Mouse (Mus musculus) thymus, adult 18-20 months (tissue): Measurements from ENCODE around the gene Vsig8.

Experiments
- DNase-seq, 2 experiments: peaks; one replicate each; pipeline ENCODE4 v3.0.0; 2022; ENCODE audit warnings: mixed read lengths in 2 of 2

Vsig8 gene

GRCm38 (mm10) chr1:172555638-172556037, at the start of gene Vsig8:
Gene Vsig8, plus strand, starts transcription at chr1:172555938.
- DNase-seq: no peak

- no peak for DNase-seq
Measured at GRCm38 (mm10) chr1:172507001-172507400, 48.7 kb upstream of the Vsig8 start.

- no peak for DNase-seq
Measured at GRCm38 (mm10) chr1:172507701-172508100, 48.0 kb upstream of the Vsig8 start.

GRCm38 (mm10) chr1:172508172-172508571, 47.6 kb upstream of the Vsig8 start:
- no peak for DNase-seq

GRCm38 (mm10) chr1:172509235-172509634, 46.5 kb upstream of the Vsig8 start:
- DNase-seq: no peak

- no peak for DNase-seq
Measured at GRCm38 (mm10) chr1:172509983-172510382, 45.8 kb upstream of the Vsig8 start.

- no peak for DNase-seq
Measured at GRCm38 (mm10) chr1:172510421-172510972, 45.2 kb upstream of the Vsig8 start.

GRCm38 (mm10) chr1:172512962-172513361, 42.8 kb upstream of the Vsig8 start:
- peak; percentile 74 to 79 for DNase-seq

- DNase-seq: peak; percentile 70 to 79
Measured at GRCm38 (mm10) chr1:172513525-172514212, 42.1 kb upstream of the Vsig8 start.

GRCm38 (mm10) chr1:172514213-172514529, 41.6 kb upstream of the Vsig8 start:
- DNase-seq: no peak

- DNase-seq: no peak
Measured at GRCm38 (mm10) chr1:172514551-172515268, 41.0 kb upstream of the Vsig8 start.

- no peak for DNase-seq
Measured at GRCm38 (mm10) chr1:172515396-172515795, 40.3 kb upstream of the Vsig8 start.

GRCm38 (mm10) chr1:172518013-172518412, 37.7 kb upstream of the Vsig8 start:
- DNase-seq: no peak

GRCm38 (mm10) chr1:172519644-172520043, 36.1 kb upstream of the Vsig8 start:
- DNase-seq: no peak

GRCm38 (mm10) chr1:172520576-172521440, 34.9 kb upstream of the Vsig8 start, which contains the start of gene Cfap45:
Gene Cfap45, plus strand, starts transcription at chr1:172520801.
- peak; percentile 85 to 91 for DNase-seq

GRCm38 (mm10) chr1:172522524-172522923, 33.2 kb upstream of the Vsig8 start:
- DNase-seq: no peak

GRCm38 (mm10) chr1:172523699-172524101, 32.0 kb upstream of the Vsig8 start:
- no peak for DNase-seq

GRCm38 (mm10) chr1:172525027-172525764, 30.5 kb upstream of the Vsig8 start:
- DNase-seq: no peak

GRCm38 (mm10) chr1:172525971-172526370, 29.8 kb upstream of the Vsig8 start:
- no peak for DNase-seq

- DNase-seq: no peak
Measured at GRCm38 (mm10) chr1:172526380-172527081, 29.2 kb upstream of the Vsig8 start.

GRCm38 (mm10) chr1:172527431-172527830, 28.3 kb upstream of the Vsig8 start:
- DNase-seq: no peak

- DNase-seq: peak; percentile 63 to 76
Measured at GRCm38 (mm10) chr1:172528701-172529100, 27.0 kb upstream of the Vsig8 start.
